Mouse (Mus musculus) kidney, postnatal 0 days (tissue): Measurements from ENCODE around the gene Otud7a. TPM values are rescaled to one million over a fixed set of nuclear protein-coding genes. Genes with fewer than 3 reads are reported as not detected.

Experiments used
- ATAC-seq: fragments of 200-750 bp; cut with Nextera tagmentation; replicated peaks from 2 replicates; pipeline ENCODE4 v1.8.0; 2017; ENCODE audit warnings: low read depth, moderate number of reproducible peaks, moderate TSS enrichment, moderate library complexity; ENCODE audit not compliant: low FRiP score
- DNase-seq: peaks from one replicate; pipeline ENCODE4 v3.0.0-alpha.2; 2016; ENCODE audit warnings: low spot score
- H3K27ac ChIP-seq: fragments of 300-500 bp; sonication (generic); 2 replicates; pipeline ENCODE4 v1.5.1; 2014; ENCODE audit warnings: mild to moderate bottlenecking
- H3K27me3 ChIP-seq: fragments of 300-500 bp; sonication (generic); 2 replicates; pipeline ENCODE4 v1.6.1; 2014; ENCODE audit warnings: low read length, mixed read lengths; ENCODE audit not compliant: insufficient read depth
- H3K36me3 ChIP-seq: fragments of 300-500 bp; sonication (generic); 2 replicates; pipeline ENCODE4 v1.6.1; 2014; ENCODE audit warnings: low read length, mixed read lengths; ENCODE audit not compliant: insufficient read depth
- H3K4me1 ChIP-seq: fragments of 300-500 bp; sonication (generic); replicated peaks from 2 replicates; pipeline ENCODE4 v1.6.1; 2014; ENCODE audit warnings: antibody characterized with exemption, low read length, mixed read lengths; ENCODE audit not compliant: insufficient read depth
- H3K4me2 ChIP-seq: fragments of 300-500 bp; sonication (generic); 2 replicates; pipeline ENCODE4 v1.6.1; 2014; ENCODE audit warnings: mild to moderate bottlenecking, low read length, moderate library complexity, mixed read lengths
- H3K4me3 ChIP-seq: fragments of 300-500 bp; sonication (generic); replicated peaks from 2 replicates; pipeline ENCODE4 v1.5.1; 2014; ENCODE audit warnings: low read depth, low read length
- H3K9ac ChIP-seq: fragments of 300-500 bp; sonication (generic); 2 replicates; pipeline ENCODE4 v1.6.1; 2014; ENCODE audit warnings: low read depth, low read length
- H3K9me3 ChIP-seq: fragments of 300-500 bp; sonication (generic); replicated peaks from 2 replicates; pipeline ENCODE4 v1.6.1; 2016; ENCODE audit warnings: low read length, inconsistent platforms, mixed read lengths
- CTCF ChIP-seq: IDR thresholded peaks from 2 replicates; pipeline ENCODE4 v1.5.1; 2016; ENCODE audit warnings: antibody characterized with exemption, low read depth, mild to moderate bottlenecking, moderate library complexity
- WGBS: fragments of 180-500 bp; shearing (Covaris S2); extraction: QIAGEN DNeasy Blood & Tissue Kit; methylation state at CpG from one replicate; pipeline ENCODE4 v1.1.7; 2014; 5-methylcytosine and 5-hydroxymethylcytosine counted together
- polyA plus RNA-seq: library from polyadenylated mRNA; unstranded; fragments of >200 nt; fragmentation: Nextera tagmentation; extraction: Ambion mirVana; gene quantifications from 2 replicates; pipeline ENCODE4 v1.2.1, GENCODE M21; 2015

Gene Otud7a
- polyA plus RNA-seq: 0.05 and 0.14 TPM in 2 replicates

GRCm38 (mm10) chr7:63444484-63445345 lies at the start of gene Otud7a:
Otud7a (plus strand) TSS chr7:63444751.
- H3K36me3 ChIP-seq: no peaks in the 10 kb centered on the region
- TF ChIP-seq CTCF: no peak
- WGBS: under 1% methylated on average over 105 of the region's 123 CpGs
- H3K4me1 ChIP-seq: no peaks in the 10 kb centered on the region; the same call in 1 of the 2 replicates
- peak within 1 kb of the TSS; percentile 52 for H3K4me3 ChIP-seq
- no peak within 1 kb of the TSS for H3K9ac ChIP-seq
- DNase-seq: peak; percentile 47
- H3K27ac ChIP-seq: no peak within 1 kb of the TSS
- peaks cover 22% of the 10 kb centered on the region; the same call in 1 of the 2 replicates for H3K27me3 ChIP-seq
- H3K9me3 ChIP-seq: no peaks in the 10 kb centered on the region
- peak within 1 kb of the TSS; percentile 93 for H3K4me2 ChIP-seq
- ATAC-seq: peak; percentile 71

DNA sequence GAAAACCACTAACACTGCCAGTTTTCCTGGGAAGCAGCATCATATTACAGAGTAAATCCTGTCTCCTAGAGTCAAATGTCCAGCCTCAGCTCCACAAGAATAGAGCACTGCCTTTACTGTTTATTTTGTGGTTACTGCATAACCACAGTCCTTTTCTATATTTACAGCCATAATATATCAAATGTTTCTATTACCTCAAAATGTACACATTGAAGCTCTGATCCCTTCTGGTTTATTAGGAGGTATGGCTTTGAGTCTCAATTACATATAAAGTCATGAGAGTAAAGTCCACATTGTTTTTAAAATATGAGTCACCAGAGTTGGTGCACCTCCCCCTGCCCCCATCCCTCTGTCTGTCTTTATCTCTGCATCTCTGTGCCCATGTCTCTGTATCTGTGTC lies 38.6 kb upstream of the Otud7a start:
- Histone ChIP-seq H3K4me1 (no peaks in the 10 kb centered on the region), H3K27ac (no peak overlapping the region), H3K9me3 (no peaks in the 10 kb centered on the region), H3K27me3 (no peaks in the 10 kb centered on the region), H3K9ac (no peak overlapping the region), H3K36me3 (no peaks in the 10 kb centered on the region), H3K4me3 (no peak overlapping the region), H3K4me2 (no peak overlapping the region)
- ATAC-seq (no peak), DNase-seq (no peak)
- TF ChIP-seq CTCF: no peak

DNA sequence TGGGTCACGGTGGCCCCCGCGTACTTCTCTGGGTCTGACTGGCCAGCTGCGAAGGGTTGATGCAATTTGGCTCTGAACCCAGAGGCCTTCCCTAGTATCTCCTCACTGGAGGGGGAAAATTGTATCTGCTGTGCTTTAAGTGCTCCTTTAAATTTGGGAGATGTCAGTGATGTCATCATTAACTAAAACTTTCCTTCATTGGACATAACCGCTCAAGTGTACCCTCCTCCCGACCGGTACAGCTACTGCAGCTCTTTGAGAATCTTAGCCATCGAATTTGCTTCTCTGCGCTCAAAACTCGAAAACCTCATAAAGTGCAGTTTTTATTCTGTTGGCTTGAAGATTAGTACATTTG lies 772 bp downstream of the Otud7a start:
- no peak for TF ChIP-seq CTCF
- no peaks in the 10 kb centered on the region; the same call in 1 of the 2 replicates for H3K4me1 ChIP-seq

GRCm38 (mm10) chr7:63446951-63447350 lies 2.4 kb downstream of the Otud7a start:
- no peak; the same call in 1 of the 2 replicates for TF ChIP-seq CTCF
- H3K36me3 ChIP-seq: no peaks in the 10 kb centered on the region
- no peaks in the 10 kb centered on the region for H3K9me3 ChIP-seq
- no peak overlapping the region for H3K27ac ChIP-seq
- no peaks in the 10 kb centered on the region; the same call in 1 of the 2 replicates for H3K4me1 ChIP-seq
- H3K27me3 ChIP-seq: peaks cover 22% of the 10 kb centered on the region; the same call in 1 of the 2 replicates
- DNase-seq (no peak), ATAC-seq (no peak)
- 28% methylated on average over 1 of the region's 1 CpGs for WGBS
- H3K4me3 ChIP-seq: no peak overlapping the region
- H3K9ac ChIP-seq: no peak overlapping the region
- H3K4me2 ChIP-seq: no peak overlapping the region

More for the DNA sequence above, 772 bp downstream of the Otud7a start:
- Histone ChIP-seq H3K4me2 (peak overlapping the region; percentile 93), H3K27ac (no peak overlapping the region), H3K9ac (no peak overlapping the region), H3K36me3 (no peaks in the 10 kb centered on the region), H3K27me3 (peaks cover 22% of the 10 kb centered on the region; the same call in 1 of the 2 replicates), H3K4me3 (peak overlapping the region; percentile 52), H3K9me3 (no peaks in the 10 kb centered on the region)
- ATAC-seq (0 out of 2 replicates have a peak, but pooled peaks have one; percentile 23), DNase-seq (peak; percentile 0)
- WGBS: 17% methylated on average over 10 of the region's 10 CpGs

- Histone ChIP-seq H3K27ac (no peak overlapping the region), H3K9ac (no peak overlapping the region), H3K9me3 (no peaks in the 10 kb centered on the region), H3K4me1 (no peaks in the 10 kb centered on the region), H3K27me3 (no peaks in the 10 kb centered on the region), H3K4me3 (no peak overlapping the region), H3K4me2 (no peak overlapping the region), H3K36me3 (no peaks in the 10 kb centered on the region)
- ATAC-seq (no peak), DNase-seq (no peak)
- WGBS: 83% methylated on average over 3 of the region's 3 CpGs
- TF ChIP-seq CTCF: no peak
Observed at GRCm38 (mm10) chr7:63455228-63455627, 10.7 kb downstream of the Otud7a start.

GRCm38 (mm10) chr7:63462234-63462633 lies 17.7 kb downstream of the Otud7a start:
- no peak for ATAC-seq
- H3K36me3 ChIP-seq: no peaks in the 10 kb centered on the region
- no peak for DNase-seq
- WGBS: 75% methylated on average over 2 of the region's 2 CpGs
- no peak overlapping the region for H3K9ac ChIP-seq
- no peak overlapping the region for H3K27ac ChIP-seq
- TF ChIP-seq CTCF: no peak
- H3K4me3 ChIP-seq: no peak overlapping the region
- H3K27me3 ChIP-seq: no peaks in the 10 kb centered on the region
- no peaks in the 10 kb centered on the region for H3K9me3 ChIP-seq
- H3K4me2 ChIP-seq: no peak overlapping the region
- no peaks in the 10 kb centered on the region for H3K4me1 ChIP-seq
